Mouse (Mus musculus) adrenal gland, adult 2 months (tissue): ENCODE measurements around the gene Stag1. TPM values are rescaled to one million over a fixed set of nuclear protein-coding genes. Genes with fewer than 3 reads are reported as not detected.

Experiments
- DNase-seq: peaks from one replicate; pipeline ENCODE4 v3.0.0; 2021
- polyA plus RNA-seq: library from polyadenylated mRNA; depleted of rRNA; stranded (reverse); fragments of >200 nt; gene quantifications from 2 replicates; pipeline ENCODE4 v1.2.3, GENCODE M21; 2012; rRNA removed
- total RNA-seq, 2 experiments: library from RNA; stranded (reverse); gene quantifications; 2 replicates each; pipeline ENCODE4 v1.2.3; 2021

The Stag1 gene
- total and polyA plus RNA-seq, 3 experiments, result 1.7 to 37.7 (median 29.1) TPM

DNA sequence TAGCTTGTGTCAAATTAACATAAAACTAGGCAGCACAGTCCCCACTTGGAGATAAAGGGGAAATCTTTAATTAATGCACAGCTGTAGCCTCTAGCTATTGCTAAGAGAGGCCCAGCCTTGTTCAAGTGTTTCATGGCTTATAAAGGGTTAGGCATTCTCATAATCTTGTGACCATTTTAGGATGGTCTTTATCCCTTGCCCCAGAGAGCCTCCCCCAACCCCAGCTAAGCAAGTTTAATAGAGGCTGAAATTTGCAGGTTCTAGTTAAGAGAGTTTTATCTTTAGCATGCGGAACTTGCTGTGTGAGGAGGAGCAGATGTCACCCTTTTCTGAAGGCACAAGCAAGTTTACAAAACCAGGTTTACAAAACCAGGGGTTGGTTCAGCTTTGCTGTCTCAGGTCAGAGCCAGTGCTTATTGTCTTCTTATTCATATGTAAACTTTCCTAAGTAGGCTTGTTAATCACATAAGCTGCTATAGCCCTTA, 365.9 kb downstream of the Stag1 start:
- DNase-seq, result no peak

DNA sequence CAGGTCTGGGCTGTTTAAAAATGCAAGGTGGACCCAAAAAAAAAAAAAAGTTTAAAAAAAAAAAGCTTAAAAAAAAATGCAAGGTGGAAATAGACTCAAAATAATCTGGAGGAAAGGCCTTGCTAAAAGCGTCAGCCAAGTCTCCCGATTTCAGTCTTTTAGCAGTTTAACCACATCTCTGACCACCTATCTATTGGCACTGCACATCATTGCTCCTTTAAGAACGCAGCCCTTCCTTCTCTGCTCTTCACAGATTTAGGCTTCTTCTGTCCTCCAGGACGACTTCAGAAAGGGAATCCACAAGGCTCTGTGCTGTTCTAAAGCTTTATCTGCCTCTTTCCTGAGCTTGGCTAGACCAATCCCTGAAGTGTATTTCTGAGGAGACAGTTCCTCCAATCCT, 366.5 kb downstream of the Stag1 start:
- DNase-seq, result no peak

DNA sequence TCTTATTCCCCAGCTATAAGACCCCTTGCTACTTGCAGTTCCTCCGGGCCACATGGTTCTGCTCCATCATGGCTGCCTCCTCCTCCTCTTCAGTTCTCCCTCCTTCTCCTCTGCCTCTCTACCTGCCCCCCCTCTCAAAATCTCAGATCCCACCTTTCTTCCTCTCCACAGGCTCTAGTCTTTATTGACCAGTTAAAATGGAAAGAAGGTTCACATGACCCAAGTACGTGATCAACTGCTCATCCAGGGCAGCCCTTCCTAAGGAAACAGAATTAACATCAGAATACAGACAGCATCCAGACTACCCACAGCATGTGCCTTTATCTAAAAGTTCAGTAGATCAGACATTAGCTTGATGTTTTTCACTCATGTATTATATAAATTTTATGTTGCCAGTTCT, 371.9 kb downstream of the Stag1 start:
- no peak for DNase-seq

DNA sequence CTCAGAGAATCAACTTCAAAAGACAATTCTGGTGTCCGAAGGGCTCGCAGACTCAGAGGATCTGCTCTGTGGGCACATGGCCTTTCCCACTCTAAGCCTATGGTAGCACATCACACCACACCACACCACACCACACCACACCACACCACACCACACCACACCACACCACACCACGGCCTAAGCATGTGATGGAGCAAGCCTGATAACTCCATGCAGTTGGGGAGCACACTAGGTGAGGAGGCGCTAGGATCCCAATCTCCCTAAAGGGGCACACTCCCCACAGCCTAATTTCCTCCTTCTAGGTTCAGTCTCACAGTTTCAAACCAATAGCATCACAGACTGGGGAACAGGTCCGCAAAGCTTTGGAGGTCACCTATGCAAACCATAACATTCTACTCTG, 381.1 kb downstream of the Stag1 start:
- DNase-seq, result no peak

DNA sequence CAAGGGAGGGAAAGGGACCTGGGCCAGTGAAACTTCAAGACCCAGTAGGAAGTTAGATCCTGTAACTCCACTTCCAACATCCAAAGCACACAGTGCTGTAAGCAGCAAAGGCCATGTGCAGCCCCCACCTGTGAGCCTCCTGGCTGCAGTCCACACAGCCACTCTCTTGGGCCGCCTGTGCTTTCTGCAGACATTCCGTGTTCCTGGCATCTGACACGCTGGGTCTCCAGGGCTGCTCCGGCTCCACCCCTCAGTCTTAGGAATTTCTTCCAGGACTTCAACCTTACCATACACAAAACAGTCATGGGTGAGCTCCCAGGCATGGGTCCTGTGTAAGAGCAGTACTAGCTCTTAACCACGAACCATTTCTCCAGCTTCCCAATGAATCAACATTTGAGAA, 381.7 kb downstream of the Stag1 start:
- no peak for DNase-seq

DNA sequence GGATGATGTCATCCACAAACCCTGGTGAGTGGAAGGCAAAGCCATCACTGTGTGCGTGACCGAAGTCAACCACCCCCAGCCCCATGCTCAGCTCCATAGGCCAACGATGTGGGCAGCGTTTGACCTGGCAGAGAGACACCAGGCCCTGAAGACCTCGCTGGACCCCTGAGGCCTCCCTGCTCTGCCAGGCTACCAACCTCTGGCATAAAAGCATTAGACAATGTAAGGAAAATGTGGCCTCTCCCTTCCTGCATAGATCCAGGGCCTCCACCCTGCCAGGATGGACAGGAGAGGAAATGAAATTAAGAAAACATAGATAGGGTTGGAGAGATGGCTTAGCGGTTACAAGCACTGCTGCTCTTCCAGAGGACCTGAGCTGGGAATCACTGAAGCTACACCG, 385.2 kb downstream of the Stag1 start:
- DNase-seq, result no peak

DNA sequence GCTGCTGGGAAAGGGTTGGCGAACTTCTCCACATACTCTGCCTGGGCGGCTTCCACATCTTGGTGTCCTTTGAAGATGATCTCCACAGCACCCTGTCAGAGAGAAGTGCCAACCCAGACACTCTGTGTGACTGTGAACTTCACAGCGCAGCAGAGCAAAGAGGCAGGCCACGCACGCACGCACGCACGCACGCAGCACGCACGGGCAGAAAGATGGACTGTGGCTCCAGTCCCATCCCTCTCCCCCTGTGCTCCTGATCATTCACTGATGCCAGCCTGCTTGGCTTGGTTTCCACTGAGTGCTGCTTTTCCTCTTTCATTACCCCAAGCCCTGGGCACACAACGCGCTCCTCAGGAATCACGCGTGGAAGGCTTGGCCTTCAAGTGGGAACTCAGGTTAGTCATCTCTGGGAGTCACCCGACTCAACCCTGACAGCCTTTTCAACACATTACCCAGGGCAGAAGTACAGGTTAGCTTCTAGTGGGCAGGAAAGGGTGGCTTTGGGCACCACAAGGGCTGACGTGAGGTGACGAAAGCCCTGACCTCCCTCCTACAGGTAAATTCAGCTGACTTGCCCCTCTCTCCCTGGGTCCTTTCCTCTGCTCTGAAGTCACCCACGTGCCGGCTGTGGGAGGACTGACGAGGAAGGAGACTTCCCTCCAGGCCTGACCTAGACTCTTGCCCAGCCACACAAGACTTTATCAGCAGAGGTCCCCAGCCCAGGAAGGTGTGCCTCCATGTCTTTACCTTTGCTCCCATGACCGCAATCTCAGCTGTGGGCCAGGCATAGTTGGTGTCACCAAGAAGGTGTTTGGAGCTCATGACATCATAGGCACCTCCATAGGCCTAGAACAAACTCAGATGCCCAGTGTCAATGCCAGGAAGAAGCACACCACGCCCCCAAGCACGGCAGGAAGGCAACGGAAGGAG, 387.0 kb downstream of the Stag1 start:
- no peak for DNase-seq

DNA sequence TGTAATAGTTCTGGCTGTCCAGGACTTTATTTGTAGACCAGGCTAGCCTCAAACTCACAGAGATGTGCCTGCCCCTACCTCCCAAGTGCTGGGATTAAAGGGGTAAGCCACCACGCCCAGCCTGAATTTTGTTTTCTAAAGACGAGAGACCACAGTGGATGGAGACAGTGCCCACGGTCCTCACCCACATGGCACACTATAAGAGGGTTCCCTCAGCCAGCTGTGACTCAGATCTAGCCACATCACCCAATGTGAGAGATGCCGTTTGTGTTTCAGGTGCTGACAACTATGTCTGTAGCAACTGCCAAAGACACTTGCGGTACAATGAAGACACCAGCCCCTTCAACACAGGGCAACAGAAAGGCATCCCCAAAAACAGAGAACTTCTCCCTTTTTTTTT, 389.4 kb downstream of the Stag1 start:
- DNase-seq, result no peak

DNA sequence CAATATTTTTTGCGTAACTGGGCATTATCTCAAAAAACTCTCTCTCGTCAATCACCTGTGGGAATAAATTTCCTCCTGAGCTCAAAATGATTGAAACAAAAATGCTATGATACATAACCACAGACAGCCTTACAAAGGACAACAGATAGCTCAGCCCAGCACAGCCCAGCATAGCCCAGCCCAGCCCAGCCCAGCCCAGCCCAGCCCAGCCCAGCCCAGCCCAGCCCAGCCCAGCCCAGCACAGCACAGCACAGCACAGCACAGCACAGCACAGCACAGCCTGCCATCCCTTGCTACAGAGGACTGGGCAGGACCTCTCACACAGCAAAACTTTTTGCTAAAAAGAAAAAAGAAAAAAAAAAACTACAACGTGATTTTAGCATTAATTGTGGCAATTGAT, 390.3 kb downstream of the Stag1 start:
- DNase-seq, result no peak

DNA sequence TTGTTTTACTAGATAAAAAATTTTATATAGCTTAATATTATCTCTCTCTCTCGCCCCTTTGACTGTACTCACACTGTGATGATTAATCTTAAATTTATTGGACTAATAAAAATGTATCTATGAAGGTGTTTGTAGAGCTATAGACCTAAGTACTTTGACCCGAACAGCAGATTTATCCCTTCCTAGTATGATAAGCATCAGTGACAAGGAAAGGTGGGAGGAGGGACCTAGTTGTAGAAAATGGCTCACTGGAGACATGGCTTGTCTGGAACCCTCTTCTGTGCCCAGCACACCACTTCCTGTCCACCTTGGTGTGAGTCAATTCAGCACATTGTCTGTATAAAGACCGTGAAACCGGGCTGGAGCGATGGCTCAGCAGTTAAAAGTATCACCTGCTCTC, 393.0 kb downstream of the Stag1 start:
- DNase-seq, result no peak

DNA sequence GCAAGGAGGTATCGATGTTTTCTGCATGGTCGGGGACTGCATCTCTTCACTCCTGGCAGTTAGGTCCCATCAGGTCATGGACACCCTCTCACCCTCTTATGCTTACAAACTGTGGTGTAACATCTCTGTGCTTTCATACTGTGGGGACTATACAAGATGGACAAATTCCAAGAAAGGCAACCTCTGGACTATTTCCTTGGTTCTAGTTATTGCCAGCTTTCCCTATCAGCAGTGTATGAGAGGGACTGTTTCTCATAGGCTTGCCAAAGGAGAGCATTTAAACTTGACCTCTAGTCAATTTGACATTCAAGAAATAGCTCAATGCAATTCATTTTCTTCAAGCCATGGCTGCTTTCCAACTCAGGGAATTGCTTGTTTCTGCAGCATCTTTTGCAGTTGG, 393.7 kb downstream of the Stag1 start:
- no peak for DNase-seq

DNA sequence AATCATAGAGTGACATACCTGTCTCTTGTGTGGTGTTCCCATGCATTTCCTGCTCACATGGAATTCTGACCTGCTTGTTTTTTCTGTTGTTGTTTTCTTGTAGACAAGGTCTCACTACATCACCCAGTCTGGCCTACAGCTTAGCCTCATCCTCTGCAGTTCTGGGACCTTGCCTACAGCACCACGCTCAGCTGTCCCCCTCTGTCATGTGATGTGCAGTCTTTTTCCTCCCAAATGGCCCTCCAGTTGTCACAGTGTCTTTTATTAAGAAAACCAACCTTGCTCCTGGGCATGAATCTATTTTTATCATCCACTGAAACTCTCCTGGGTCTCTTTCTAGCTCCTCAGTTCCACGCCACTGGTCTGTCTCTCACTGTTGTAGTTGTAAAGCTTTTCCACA, 394.6 kb downstream of the Stag1 start:
- no peak for DNase-seq

DNA sequence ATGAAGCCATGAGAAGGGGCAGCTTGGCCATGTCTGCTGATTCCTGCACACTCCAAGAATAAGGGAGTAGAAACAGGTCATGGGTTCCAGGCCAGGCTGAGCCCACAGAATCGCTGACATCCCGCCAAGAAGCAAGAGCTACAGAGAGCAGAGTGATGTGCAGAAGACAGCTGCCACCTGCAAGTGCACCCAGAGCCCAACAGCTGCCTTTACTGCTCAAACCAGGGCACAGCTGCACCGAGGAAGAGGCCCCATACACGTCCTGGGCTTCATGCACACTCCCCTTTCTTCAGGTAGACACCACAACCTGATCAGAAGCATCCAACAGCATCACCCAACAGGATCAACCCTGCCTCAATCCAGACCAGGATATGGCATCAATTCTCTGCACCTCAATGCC, 396.3 kb downstream of the Stag1 start:
- DNase-seq, result no peak

DNA sequence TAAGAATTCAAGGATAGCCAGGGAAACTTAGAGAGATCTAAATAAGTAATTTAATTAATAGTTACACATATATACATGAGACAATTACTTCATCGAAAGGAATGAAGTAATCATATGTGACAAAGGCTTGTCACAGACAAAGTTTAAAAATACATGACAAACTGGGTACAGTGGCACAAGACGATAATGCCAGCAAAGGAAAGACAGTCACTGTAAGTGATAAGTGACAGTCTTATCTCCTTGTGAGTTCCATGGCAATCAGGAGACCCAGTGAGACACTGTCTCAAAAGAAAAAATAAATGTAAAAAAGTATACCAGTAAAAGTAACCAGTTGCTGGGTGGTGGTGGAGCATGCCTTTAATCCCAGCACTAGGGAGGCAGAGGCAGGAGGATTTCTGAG, 399.5 kb downstream of the Stag1 start:
- DNase-seq, result no peak

DNA sequence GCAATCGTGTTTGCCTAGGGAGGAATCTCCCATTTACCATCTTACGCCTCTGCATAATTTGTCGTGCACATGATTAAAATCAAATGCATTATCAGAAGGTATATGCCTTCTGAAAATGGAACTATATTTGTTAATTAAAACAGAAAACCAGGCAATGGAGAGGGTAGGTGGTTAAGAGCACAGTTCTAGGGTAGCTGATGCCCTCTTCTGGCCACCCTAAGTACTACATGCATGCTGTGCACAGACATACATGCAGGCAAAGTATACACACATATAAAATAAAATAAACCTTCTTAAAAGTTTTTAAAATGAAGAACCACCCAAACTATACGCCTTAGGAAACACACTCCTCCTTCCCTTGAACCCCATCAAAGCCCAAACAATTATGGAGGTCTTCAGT, 404.5 kb downstream of the Stag1 start:
- DNase-seq, result no peak

DNA sequence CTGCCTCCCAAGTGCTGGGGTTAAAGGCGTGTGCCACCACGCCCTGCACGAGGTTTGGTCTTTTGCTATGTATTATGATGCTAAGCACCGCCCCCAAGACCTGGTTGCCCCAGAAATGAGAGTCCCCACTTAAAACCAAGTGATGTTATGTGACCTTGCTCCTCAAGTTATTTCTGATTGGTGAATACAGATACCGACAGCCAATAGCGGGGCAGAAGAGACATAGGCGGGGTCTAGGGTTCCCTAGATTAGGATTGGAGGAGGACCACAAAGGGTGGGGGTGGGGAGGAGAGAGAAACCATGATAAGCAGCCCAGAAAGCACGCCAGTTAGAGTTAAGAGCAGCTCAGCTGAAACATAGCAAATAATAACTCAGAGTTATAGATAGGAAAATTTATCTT, 405.2 kb downstream of the Stag1 start:
- DNase-seq, result no peak

DNA sequence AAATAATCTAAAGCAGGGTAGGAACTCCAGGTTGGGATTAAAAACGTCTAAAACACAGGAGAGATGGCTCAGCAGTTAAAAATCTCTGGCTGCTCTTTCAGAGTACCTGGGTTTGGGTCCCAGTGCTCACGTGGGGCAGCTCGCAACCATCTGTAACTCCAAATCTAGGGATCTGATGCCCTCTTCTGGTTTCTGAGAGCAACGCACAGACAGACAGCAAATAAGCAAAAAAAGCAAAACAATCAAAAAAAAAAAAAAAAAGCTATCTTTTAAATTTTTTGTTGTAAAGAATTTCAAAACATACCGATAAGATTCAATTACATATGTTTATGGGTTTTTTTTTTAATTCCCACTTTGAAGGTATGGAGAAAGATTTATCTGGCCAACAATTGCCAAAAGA, 405.7 kb downstream of the Stag1 start:
- DNase-seq, result no peak

DNA sequence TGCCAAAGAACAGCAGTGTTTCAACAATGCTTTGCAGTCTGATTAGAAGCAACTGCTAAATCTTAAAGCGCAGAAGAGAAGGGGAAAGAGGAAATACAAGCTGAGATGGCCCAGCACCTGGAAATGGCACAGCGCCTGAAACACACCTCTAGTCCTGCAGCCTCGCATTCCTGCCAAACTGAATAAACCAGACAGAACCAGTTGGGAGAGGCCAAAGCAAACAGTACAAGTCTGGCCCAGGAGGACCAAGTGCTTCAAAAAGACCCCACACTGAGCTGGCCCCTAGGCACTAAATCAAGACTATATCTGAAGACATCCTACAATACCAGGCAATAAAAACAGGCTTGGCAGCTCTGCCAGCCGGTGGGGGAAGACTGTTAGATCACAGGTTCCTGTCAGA, 408.3 kb downstream of the Stag1 start:
- DNase-seq, result no peak

Other genes with a start within 250 kb of the Stag1 start
- gene Il20rb, start 111.0 kb upstream of the Stag1 start, total RNA-seq, result 1 to 10 TPM in 1 of 2 experiments, under 1 TPM in 1; 0.52 to 1.8 TPM
- 0.42 and 0.70 TPM in 2 replicates for gene Il20rb, start 111.0 kb upstream of the Stag1 start, polyA plus RNA-seq
- 10 to 100 TPM; 45.5 to 46.7 TPM for gene Nck1, start 51.7 kb upstream of the Stag1 start, total RNA-seq
- gene Nck1, start 51.7 kb upstream of the Stag1 start, polyA plus RNA-seq, result 0.29 and 0.39 TPM in 2 replicates
- gene Slc35g2, start 26.7 kb upstream of the Stag1 start, total RNA-seq, result 10 to 100 TPM in 1 of 2 experiments, 1 to 10 TPM in 1; 6.2 to 13.2 TPM
- 0.95 and 1.8 TPM in 2 replicates for gene Slc35g2, start 26.7 kb upstream of the Stag1 start, polyA plus RNA-seq